Mouse (Mus musculus) G1E (cell line): ENCODE results near the gene Iqck. TPM values are rescaled to one million over a fixed set of nuclear protein-coding genes. Genes with fewer than 3 reads are reported as not detected.

Experiments used
- ATAC-seq: 2 replicates; pipeline ENCODE4 v1.8.0; 2016; ENCODE audit warnings: mild to moderate bottlenecking; ENCODE audit not compliant: insufficient number of reproducible peaks, poor library complexity, low FRiP score, severe bottlenecking; ENCODE audit errors: extremely low read depth
- DNase-seq: peaks from one replicate; pipeline ENCODE4 v3.0.0; 2012; ENCODE audit warnings: low spot score
- H3K27me3 ChIP-seq: 2 replicates; pipeline ENCODE4 v1.6.1; 2012; ENCODE audit warnings: mild to moderate bottlenecking, low read length, inconsistent platforms; ENCODE audit not compliant: insufficient read depth
- H3K36me3 ChIP-seq: replicated peaks from 2 replicates; pipeline ENCODE3; 2012; ENCODE audit warnings: mild to moderate bottlenecking, inconsistent platforms
- H3K4me1 ChIP-seq: 2 replicates; pipeline ENCODE4 v1.6.1; 2012; ENCODE audit warnings: low read depth, low read length, inconsistent platforms, mixed read lengths; ENCODE audit not compliant: insufficient read depth
- H3K4me3 ChIP-seq: 2 replicates; pipeline ENCODE4 v1.5.1; 2012; ENCODE audit warnings: low read depth, mild to moderate bottlenecking, inconsistent platforms, low read length, moderate library complexity, mixed read lengths
- H3K9me3 ChIP-seq: replicated peaks from 2 replicates; pipeline ENCODE4 v1.6.1; 2012; ENCODE audit warnings: inconsistent platforms
- CTCF ChIP-seq: IDR thresholded peaks from 2 replicates; pipeline ENCODE4 v1.5.1; 2012; ENCODE audit warnings: low read depth, low read length, inconsistent platforms, mixed read lengths
- GATA1 ChIP-seq: IDR thresholded peaks from 2 replicates; pipeline ENCODE4 v1.6.1; 2012; ENCODE audit warnings: borderline replicate concordance, low read length, inconsistent platforms, mixed read lengths
- GATA2 ChIP-seq: IDR thresholded peaks from 2 replicates; pipeline ENCODE4 v1.6.1; 2012; ENCODE audit warnings: low read depth, low read length, inconsistent platforms, borderline replicate concordance
- POLR2AphosphoS5 ChIP-seq: IDR thresholded peaks from 2 replicates; pipeline ENCODE4 v1.6.1; 2012; ENCODE audit warnings: low read depth, low read length, inconsistent platforms; ENCODE audit not compliant: insufficient replicate concordance
- TAL1 ChIP-seq: conservative IDR thresholded peaks from 2 replicates; pipeline ENCODE4 v1.6.1; 2012; ENCODE audit warnings: low read depth, low read length, inconsistent platforms, mixed read lengths
- polyA plus RNA-seq: library from polyadenylated mRNA; stranded (reverse); fragments of >175 nt; gene quantifications from 2 replicates; pipeline ENCODE4 v1.2.3, GENCODE M21; 2012
- total RNA-seq, 2 experiments: library from RNA; stranded (forward) in 1 of 2; stranded (reverse) in 1 of 2; fragments of 200-1000 nt in 1 of 2; fragments of >200 nt in 1 of 2; fragmentation: Nextera tagmentation in 1 of 2; gene quantifications; 2 replicates each; pipeline ENCODE4 v1.2.3; 2014 to 2017

Iqck gene
- total and polyA plus RNA-seq, 3 experiments = 0.16 to 1.3 TPM; not detected in 1

- DNase-seq = no peak
- peaks cover 12% of the 10 kb centered on the region for H3K4me1 ChIP-seq
- ATAC-seq = no peak
- no peaks in the 10 kb centered on the region for H3K9me3 ChIP-seq
- no peak overlapping the region for H3K4me3 ChIP-seq
- H3K36me3 ChIP-seq = peaks cover 99% of the 10 kb centered on the region
- no peaks in the 10 kb centered on the region for H3K27me3 ChIP-seq
- TF ChIP-seq POLR2AphosphoS5 = no peak
- no peak for TF ChIP-seq GATA2
- TF ChIP-seq GATA1 = no peak
Measured at GRCm38 (mm10) chr7:118841030-118841745, 14.4 kb upstream of the Iqck start.

- H3K9me3 ChIP-seq = no peaks in the 10 kb centered on the region
- DNase-seq (no peak), ATAC-seq (0 out of 2 replicates have a peak, but pooled peaks have one; percentile 16)
- H3K4me1 ChIP-seq = peaks cover 14% of the 10 kb centered on the region
- H3K27me3 ChIP-seq = no peaks in the 10 kb centered on the region
- H3K36me3 ChIP-seq = peaks cover 99% of the 10 kb centered on the region
- H3K4me3 ChIP-seq = no peak overlapping the region
- TF ChIP-seq CTCF (no peak), GATA1 (no peak), POLR2AphosphoS5 (no peak), TAL1 (no peak), GATA2 (no peak)
Measured at GRCm38 (mm10) chr7:118841796-118842195, 13.8 kb upstream of the Iqck start.

- ATAC-seq (no peak), DNase-seq (no peak)
- H3K36me3 ChIP-seq = peaks cover 99% of the 10 kb centered on the region
- TF ChIP-seq CTCF (no peak), GATA1 (no peak), POLR2AphosphoS5 (no peak), TAL1 (no peak), GATA2 (no peak)
- H3K4me3 ChIP-seq = no peak overlapping the region
- H3K9me3 ChIP-seq = no peaks in the 10 kb centered on the region
- H3K4me1 ChIP-seq = peaks cover 16% of the 10 kb centered on the region
- no peaks in the 10 kb centered on the region for H3K27me3 ChIP-seq
Measured at GRCm38 (mm10) chr7:118842938-118843337, 12.6 kb upstream of the Iqck start.

- TF ChIP-seq CTCF (no peak), GATA2 (no peak), TAL1 (no peak), GATA1 (no peak), POLR2AphosphoS5 (no peak)
- no peak for ATAC-seq
Measured at GRCm38 (mm10) chr7:118845141-118845540, 10.4 kb upstream of the Iqck start.

GRCm38 (mm10) chr7:118846329-118846728 is 9.2 kb upstream of the Iqck start:
- H3K4me1 ChIP-seq = peaks cover 40% of the 10 kb centered on the region
- H3K9me3 ChIP-seq = no peaks in the 10 kb centered on the region
- ATAC-seq = no peak
- DNase-seq = no peak
- TF ChIP-seq GATA2 (no peak), TAL1 (no peak), POLR2AphosphoS5 (no peak), GATA1 (no peak), CTCF (no peak)
- H3K4me3 ChIP-seq = no peak overlapping the region
- H3K27me3 ChIP-seq = no peaks in the 10 kb centered on the region
- H3K36me3 ChIP-seq = peaks cover 99% of the 10 kb centered on the region

More at GRCm38 (mm10) chr7:118845141-118845540, 10.4 kb upstream of the Iqck start:
- Histone ChIP-seq H3K4me3 (no peak overlapping the region), H3K27me3 (no peaks in the 10 kb centered on the region), H3K4me1 (peaks cover 28% of the 10 kb centered on the region), H3K9me3 (no peaks in the 10 kb centered on the region), H3K36me3 (peaks cover 99% of the 10 kb centered on the region)
- no peak for DNase-seq

GRCm38 (mm10) chr7:118848796-118849195 is 6.8 kb upstream of the Iqck start:
- H3K36me3 ChIP-seq = peaks cover 99% of the 10 kb centered on the region
- no peak overlapping the region for H3K4me3 ChIP-seq
- H3K4me1 ChIP-seq = peaks cover 62% of the 10 kb centered on the region
- ATAC-seq = no peak
- no peaks in the 10 kb centered on the region for H3K9me3 ChIP-seq
- TF ChIP-seq CTCF (no peak), POLR2AphosphoS5 (no peak), GATA2 (no peak)
- DNase-seq = no peak
- no peaks in the 10 kb centered on the region for H3K27me3 ChIP-seq
